Comparison of ENCODE assay signal across 14 mouse cellular contexts in the genomic region with DNA sequence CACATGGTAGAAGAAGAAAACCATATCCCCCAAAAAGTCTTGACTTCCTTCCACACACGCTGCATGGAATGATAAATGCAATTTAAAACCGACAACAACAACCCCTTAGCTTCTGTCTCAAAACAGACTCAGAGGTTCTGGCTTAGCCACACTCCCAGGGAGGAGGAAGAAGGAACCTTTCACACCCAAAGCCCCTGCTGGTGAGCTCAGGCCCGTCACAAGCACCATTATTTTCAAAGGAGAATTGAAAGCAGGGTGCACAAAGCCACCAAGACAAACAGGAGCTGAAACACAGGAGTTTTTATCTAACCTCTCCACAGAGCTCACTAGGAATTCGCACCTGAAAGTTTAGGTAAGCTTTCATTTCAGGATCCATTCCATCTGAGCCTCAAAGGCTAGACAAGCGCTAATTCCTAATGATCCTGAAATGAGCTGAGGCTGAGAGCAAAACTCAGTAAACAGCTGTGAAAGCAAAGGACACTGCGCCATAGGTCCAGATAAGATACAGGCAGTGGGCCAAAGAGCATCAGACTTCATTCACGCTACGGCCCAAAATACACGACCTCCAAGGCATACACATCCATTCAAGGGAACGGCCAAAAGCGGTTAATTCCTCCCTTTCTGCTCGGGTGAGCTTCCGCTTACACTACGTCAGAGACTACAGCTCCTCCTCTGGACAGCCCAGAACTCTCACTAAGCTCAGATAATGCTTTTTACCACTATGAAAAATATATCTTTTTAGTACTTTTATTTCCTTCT. TPM values are rescaled to one million over a fixed set of nuclear protein-coding genes. Genes with fewer than 3 reads are reported as not detected.
A peak's percentile ranks its signal among the peaks of the same experiment; 100 is the strongest.
DNase-seq lines count a peak whose midpoint lies in the region; ATAC-seq and TF ChIP-seq lines count a peak whose summit lies in the region.
"Had no signal": no experiment of that assay in that cellular context is flagged by ENCODE, and none has a peak within 500 bp of the region (broad histone marks: within the 10 kb centered on the region; RNA-seq: fewer than 3 reads in every experiment).

No protein-coding gene starts in this region.

- no peak overlapping the region for H3K4me2 ChIP-seq in intestine, postnatal 0 days (replicated peaks; ENCODE audit: low read depth)
- no peak overlapping the region for H3K4me2 ChIP-seq in intestine, embryonic 15.5 days (replicated peaks)
- H3K4me2 ChIP-seq in heart, embryonic 16.5 days (ENCODE audit: low read depth, low read length) = peak overlapping the region; percentile 36; the same call in 1 of the 2 replicates
- H3K4me2 ChIP-seq in stomach, postnatal 0 days (replicated peaks; ENCODE audit: low read depth) = peak overlapping the region; percentile 23; the same call in 1 of the 2 replicates
- H3K4me2 ChIP-seq: hindbrain, embryonic 12.5 days had no signal

- no peak for TF ChIP-seq CTCF in intestine, postnatal 0 days (IDR thresholded peaks at IDR 0.05; ENCODE audit: low read depth)
- no peak for TF ChIP-seq CTCF in testis, adult 2 months (IDR thresholded peaks at IDR 0.05; ENCODE audit: control insufficient read depth, insufficient read depth, insufficient replicate concordance, low read depth, low read length)
- TF ChIP-seq CTCF in stomach, postnatal 0 days (IDR thresholded peaks at IDR 0.05; ENCODE audit: low read depth) = peak; percentile 34

- DNase-seq in testis, postnatal 10 days (ENCODE audit: low spot score) = no peak
- DNase-seq in stomach, postnatal 0 days (ENCODE audit: low spot score) = no peak
- DNase-seq in left cerebral cortex, adult 9 months (ENCODE audit: low spot score in 2 of 2) = no peak
- DNase-seq: kidney, adult 2 months; layer of hippocampus, adult 9-11 months; thymus, postnatal 14 days had no signal

- no peaks in the 10 kb centered on the region for H3K27me3 ChIP-seq in intestine, postnatal 0 days (replicated peaks; ENCODE audit: control insufficient read depth, insufficient read depth, low read length)
- no peaks in the 10 kb centered on the region for H3K27me3 ChIP-seq in intestine, embryonic 15.5 days (replicated peaks)
- H3K27me3 ChIP-seq in testis, adult 2 months (ENCODE audit: control insufficient read depth, insufficient read depth, low read length) = no peaks in the 10 kb centered on the region
- H3K27me3 ChIP-seq in heart, embryonic 16.5 days (ENCODE audit: control insufficient read depth, insufficient read depth, low read length) = no peaks in the 10 kb centered on the region
- H3K27me3 ChIP-seq in stomach, postnatal 0 days (ENCODE audit: control insufficient read depth, insufficient read depth, low read length) = no peaks in the 10 kb centered on the region
- H3K27me3 ChIP-seq: hindbrain, embryonic 12.5 days had no signal

- no peak overlapping the region for H3K9ac ChIP-seq in intestine, postnatal 0 days (ENCODE audit: low read depth, low read length)
- H3K9ac ChIP-seq in intestine, embryonic 15.5 days = no peak overlapping the region
- H3K9ac ChIP-seq in heart, embryonic 16.5 days (ENCODE audit: low read length) = peak overlapping the region; percentile 31; the same call in 1 of the 2 replicates
- no peak overlapping the region for H3K9ac ChIP-seq in stomach, postnatal 0 days (ENCODE audit: low read length)
- H3K9ac ChIP-seq: hindbrain, embryonic 12.5 days had no signal

- H3K4me1 ChIP-seq in intestine, postnatal 0 days (replicated peaks; ENCODE audit: control insufficient read depth, insufficient read depth, low read length) = no peaks in the 10 kb centered on the region; the same call in 1 of the 2 replicates
- no peaks in the 10 kb centered on the region for H3K4me1 ChIP-seq in intestine, embryonic 15.5 days (replicated peaks)
- no peaks in the 10 kb centered on the region for H3K4me1 ChIP-seq in testis, adult 2 months (ENCODE audit: control insufficient read depth, insufficient read depth, low read length)
- H3K4me1 ChIP-seq in heart, embryonic 16.5 days (ENCODE audit: control insufficient read depth, insufficient read depth, low read length) = peaks cover 15% of the 10 kb centered on the region
- 0 out of 2 replicates have a peak, but pooled peaks cover 2% of the 10 kb centered on the region for H3K4me1 ChIP-seq in stomach, postnatal 0 days (replicated peaks; ENCODE audit: control insufficient read depth, insufficient read depth)
- H3K4me1 ChIP-seq: hindbrain, embryonic 12.5 days; limb, embryonic 10.5 days had no signal

- no peaks in the 10 kb centered on the region for H3K9me3 ChIP-seq in intestine, postnatal 0 days (ENCODE audit: control insufficient read depth)
- H3K9me3 ChIP-seq in intestine, embryonic 15.5 days = no peaks in the 10 kb centered on the region
- H3K9me3 ChIP-seq in heart, embryonic 16.5 days (replicated peaks; ENCODE audit: control insufficient read depth, low read length) = no peaks in the 10 kb centered on the region
- H3K9me3 ChIP-seq in stomach, postnatal 0 days (ENCODE audit: control insufficient read depth, low read length) = no peaks in the 10 kb centered on the region
- H3K9me3 ChIP-seq: hindbrain, embryonic 12.5 days; limb, embryonic 10.5 days had no signal

- peak overlapping the region; percentile 2; the same call in 1 of the 2 replicates for H3K27ac ChIP-seq in intestine, postnatal 0 days (ENCODE audit: low read depth, low read length)
- no peak overlapping the region for H3K27ac ChIP-seq in intestine, embryonic 15.5 days
- 0 out of 2 replicates have a peak overlapping the region, but pooled peaks have one; percentile 1 for H3K27ac ChIP-seq in testis, adult 2 months (ENCODE audit: control insufficient read depth, insufficient read depth, low read depth, low read length)
- H3K27ac ChIP-seq in heart, embryonic 16.5 days (ENCODE audit: low read length) = peak overlapping the region; percentile 20; the same call in 1 of the 2 replicates
- H3K27ac ChIP-seq in stomach, postnatal 0 days (replicated peaks) = 0 out of 2 replicates have a peak overlapping the region, but pooled peaks have one; percentile 20
- H3K27ac ChIP-seq: hindbrain, embryonic 12.5 days; limb, embryonic 10.5 days had no signal

- TF ChIP-seq POLR2A in testis, adult 2 months (IDR thresholded peaks at IDR 0.05; ENCODE audit: control insufficient read depth, low read depth, low read length) = no peak

- WGBS in intestine, postnatal 0 days = 58% methylated on average over 14 of the region's 14 CpGs
- 75% methylated on average over 14 of the region's 14 CpGs for WGBS in intestine, embryonic 15.5 days
- 49% methylated on average over 14 of the region's 14 CpGs for whole genome bisulfite sequencing in heart, embryonic 16.5 days
- WGBS in stomach, postnatal 0 days = 52% methylated on average over 14 of the region's 14 CpGs

- ATAC-seq in intestine, postnatal 0 days = no peak
- ATAC-seq in intestine, embryonic 15.5 days = no peak
- ATAC-seq in heart, embryonic 16.5 days (replicated peaks; ENCODE audit: extremely low read depth, insufficient read depth, low FRiP score) = 0 out of 2 replicates have a peak, but pooled peaks have one; percentile 28
- 0 out of 2 replicates have a peak, but pooled peaks have one; percentile 38 for ATAC-seq in stomach, postnatal 0 days (ENCODE audit: low FRiP score, low TSS enrichment)
- no peak for ATAC-seq in cerebellum, adult (ENCODE audit: insufficient number of reproducible peaks, low FRiP score, low TSS enrichment)

- no peak overlapping the region for H3K4me3 ChIP-seq in intestine, postnatal 0 days (ENCODE audit: low read depth, low read length)
- H3K4me3 ChIP-seq in intestine, embryonic 15.5 days (replicated peaks) = no peak overlapping the region
- H3K4me3 ChIP-seq in testis, adult 2 months (ENCODE audit: control insufficient read depth, low read depth, low read length) = no peak overlapping the region
- peak overlapping the region; percentile 27 for H3K4me3 ChIP-seq in heart, embryonic 16.5 days (ENCODE audit: low read length)
- no peak overlapping the region for H3K4me3 ChIP-seq in stomach, postnatal 0 days (ENCODE audit: low read depth, low read length)
- H3K4me3 ChIP-seq: hindbrain, embryonic 12.5 days; limb, embryonic 10.5 days; myocyte had no signal

- TF ChIP-seq EP300 in stomach, postnatal 0 days (optimal IDR thresholded peaks at IDR 0.05) = no peak

- H3K36me3 ChIP-seq in intestine, postnatal 0 days (ENCODE audit: control insufficient read depth, insufficient read depth) = peaks cover 20% of the 10 kb centered on the region
- H3K36me3 ChIP-seq in intestine, embryonic 15.5 days = 0 out of 2 replicates have a peak, but pooled peaks cover 5% of the 10 kb centered on the region
- H3K36me3 ChIP-seq in testis, adult 2 months (ENCODE audit: control insufficient read depth, insufficient read depth, low read length) = peaks cover 1% of the 10 kb centered on the region
- peaks cover 25% of the 10 kb centered on the region for H3K36me3 ChIP-seq in heart, embryonic 16.5 days (ENCODE audit: control insufficient read depth, insufficient read depth)
- H3K36me3 ChIP-seq in stomach, postnatal 0 days (ENCODE audit: control insufficient read depth, insufficient read depth, low read length) = peaks cover 2% of the 10 kb centered on the region; the same call in 1 of the 2 replicates

RNA-seq across cellular contexts. Expression of a gene that starts 7.6 kb away (rescaled TPM):
- 29.0 and 29.6 TPM in 2 replicates for polyA plus RNA-seq in intestine, postnatal 0 days (2015; fragmentation: Nextera tagmentation; extraction: Ambion mirVana)
- polyA plus RNA-seq in intestine, embryonic 15.5 days (2015; fragmentation: Nextera tagmentation; extraction: Ambion mirVana) = 48.0 and 48.4 TPM in 2 replicates
- polyA plus RNA-seq in testis, adult 2 months (2012; rRNA removed) = 22.7 and 25.7 TPM in 2 replicates
- 35.6 and 41.4 TPM in 2 replicates for polyA plus RNA-seq in heart, embryonic 16.5 days (2015; fragmentation: Nextera tagmentation; extraction: Ambion mirVana)
- polyA plus RNA-seq in stomach, postnatal 0 days (2015; fragmentation: Nextera tagmentation; extraction: Ambion mirVana) = 33.9 and 34.1 TPM in 2 replicates

RNA-seq across cellular contexts. Expression of a gene that starts 38.8 kb away (rescaled TPM):
- polyA plus RNA-seq in intestine, postnatal 0 days (2015; fragmentation: Nextera tagmentation; extraction: Ambion mirVana) = 105 and 111 TPM in 2 replicates
- 215 and 222 TPM in 2 replicates for polyA plus RNA-seq in intestine, embryonic 15.5 days (2015; fragmentation: Nextera tagmentation; extraction: Ambion mirVana)
- 19.2 and 19.3 TPM in 2 replicates for polyA plus RNA-seq in testis, adult 2 months (2012; rRNA removed)
- 172 and 191 TPM in 2 replicates for polyA plus RNA-seq in heart, embryonic 16.5 days (2015; fragmentation: Nextera tagmentation; extraction: Ambion mirVana)
- 99.8 and 104 TPM in 2 replicates for polyA plus RNA-seq in stomach, postnatal 0 days (2015; fragmentation: Nextera tagmentation; extraction: Ambion mirVana)

RNA-seq across cellular contexts. Expression of a gene that starts 44.3 kb away (rescaled TPM):
- polyA plus RNA-seq in intestine, postnatal 0 days (2015; fragmentation: Nextera tagmentation; extraction: Ambion mirVana) = 126 and 134 TPM in 2 replicates
- polyA plus RNA-seq in intestine, embryonic 15.5 days (2015; fragmentation: Nextera tagmentation; extraction: Ambion mirVana) = 308 and 309 TPM in 2 replicates
- 181 and 193 TPM in 2 replicates for polyA plus RNA-seq in testis, adult 2 months (2012; rRNA removed)
- 252 and 286 TPM in 2 replicates for polyA plus RNA-seq in heart, embryonic 16.5 days (2015; fragmentation: Nextera tagmentation; extraction: Ambion mirVana)
- polyA plus RNA-seq in stomach, postnatal 0 days (2015; fragmentation: Nextera tagmentation; extraction: Ambion mirVana) = 157 and 162 TPM in 2 replicates

Comparison
In these comparisons a context has a peak if more than half of its experiments do, and no peak if none do; other contexts are left out.
1. ATAC-seq: peak in heart, embryonic 16.5 days (single experiment) and stomach, postnatal 0 days (single experiment); none in intestine, postnatal 0 days (single experiment), intestine, embryonic 15.5 days (single experiment) and cerebellum, adult (single experiment).
2. H3K4me2 ChIP-seq: peak in heart, embryonic 16.5 days (single experiment) and stomach, postnatal 0 days (single experiment); none in intestine, postnatal 0 days (single experiment) and intestine, embryonic 15.5 days (single experiment).